Mouse (Mus musculus) spleen, adult 2 months (tissue): ENCODE results near the gene Cpne2.

Experiments
- CTCF ChIP-seq: fragments of 200-500 bp; IDR thresholded peaks from 2 replicates; pipeline ENCODE4 v1.5.1; 2011; ENCODE audit warnings: mild to moderate bottlenecking, inconsistent platforms; ENCODE audit not compliant: insufficient read depth, insufficient read length, insufficient replicate concordance; ENCODE audit errors: extremely low read depth
- POLR2A ChIP-seq: fragments of 200-500 bp; IDR thresholded peaks from 2 replicates; pipeline ENCODE4 v1.6.1; 2011; ENCODE audit warnings: low read depth, low read length, inconsistent platforms

- TF ChIP-seq CTCF (no peak), POLR2A (no peak)
These were observed 17.2 kb downstream of the Cpne2 start for GRCm38 (mm10) chr8:94549998-94550397.
